Mouse (Mus musculus) forebrain, postnatal 0 days (tissue): ENCODE measurements around the gene 4930451I11Rik. TPM values are rescaled to one million over a fixed set of nuclear protein-coding genes. Genes with fewer than 3 reads are reported as not detected.

Experiments
- ATAC-seq: fragments of 200-750 bp; cut with Nextera tagmentation; 2 replicates; pipeline ENCODE4 v1.8.0; 2017; ENCODE audit warnings: mild to moderate bottlenecking, moderate library complexity
- DNase-seq: peaks from one replicate; pipeline ENCODE4 v3.0.0-alpha.2; 2015
- H3K27ac ChIP-seq: fragments of 300-500 bp; sonication (generic); 2 replicates; pipeline ENCODE4 v1.5.1; 2014; ENCODE audit warnings: low read depth, mild to moderate bottlenecking, antibody characterized with exemption, low read length, moderate library complexity, mixed read lengths
- H3K27me3 ChIP-seq: fragments of 300-500 bp; sonication (generic); 2 replicates; pipeline ENCODE4 v1.6.1; 2014; ENCODE audit warnings: mild to moderate bottlenecking, low read length, mixed read lengths; ENCODE audit not compliant: insufficient read depth
- H3K36me3 ChIP-seq: fragments of 300-500 bp; sonication (generic); 2 replicates; pipeline ENCODE4 v1.6.1; 2014; ENCODE audit warnings: mild to moderate bottlenecking, moderate library complexity; ENCODE audit not compliant: insufficient read depth
- H3K4me1 ChIP-seq: fragments of 300-500 bp; sonication (generic); 2 replicates; pipeline ENCODE4 v1.6.1; 2014; ENCODE audit warnings: antibody characterized with exemption; ENCODE audit not compliant: insufficient read depth
- H3K4me2 ChIP-seq: fragments of 300-500 bp; sonication (generic); 2 replicates; pipeline ENCODE4 v1.6.1; 2014; ENCODE audit warnings: low read depth, mild to moderate bottlenecking, moderate library complexity
- H3K4me3 ChIP-seq: fragments of 300-500 bp; sonication (generic); 2 replicates; pipeline ENCODE4 v1.5.1; 2014; ENCODE audit warnings: low read depth, low read length, mixed read lengths
- H3K9ac ChIP-seq: fragments of 300-500 bp; sonication (generic); 2 replicates; pipeline ENCODE4 v1.6.1; 2014; ENCODE audit warnings: mild to moderate bottlenecking
- H3K9me3 ChIP-seq: fragments of 300-500 bp; sonication (generic); 2 replicates; pipeline ENCODE4 v1.6.1; 2016; ENCODE audit warnings: low read length
- CTCF ChIP-seq: sonication (generic); IDR thresholded peaks from 2 replicates; pipeline ENCODE4 v1.5.1; 2016; ENCODE audit warnings: antibody characterized with exemption, control low read depth, low read depth
- WGBS: fragments of 180-500 bp; shearing (Covaris S2); extraction: QIAGEN DNeasy Blood & Tissue Kit; methylation state at CpG from one replicate; pipeline ENCODE4 v1.1.7; 2014; 5-methylcytosine and 5-hydroxymethylcytosine counted together
- polyA plus RNA-seq: library from polyadenylated mRNA; unstranded; fragments of >200 nt; fragmentation: Nextera tagmentation; extraction: Ambion mirVana; gene quantifications from 2 replicates; pipeline ENCODE4 v1.2.1, GENCODE M21; 2015
- total RNA-seq: library from RNA; depleted of rRNA; stranded (reverse); fragments of >200 nt; gene quantifications from 2 replicates; pipeline ENCODE4 v1.2.3, GENCODE M21; 2014

4930451I11Rik gene
- total and polyA plus RNA-seq, 2 experiments from 2014 or later = not detected

- peak overlapping the region; percentile 77 for H3K4me2 ChIP-seq
- H3K4me3 ChIP-seq = peak overlapping the region; percentile 81
- no peaks in the 10 kb centered on the region for H3K27me3 ChIP-seq
- ATAC-seq = no peak
- no peak for TF ChIP-seq CTCF
- no peak for DNase-seq
- peak overlapping the region; percentile 81 for H3K9ac ChIP-seq
- H3K9me3 ChIP-seq = no peaks in the 10 kb centered on the region
- H3K27ac ChIP-seq = peak overlapping the region; percentile 95
- H3K4me1 ChIP-seq = peaks cover 7% of the 10 kb centered on the region
- H3K36me3 ChIP-seq = peaks cover 21% of the 10 kb centered on the region
- WGBS = 37% methylated on average over 5 of the region's 5 CpGs
Observed at GRCm38 (mm10) chr7:126800269-126801056, 31.0 kb downstream of the 4930451I11Rik start.

- Histone ChIP-seq H3K9me3 (no peaks in the 10 kb centered on the region), H3K4me1 (peaks cover 7% of the 10 kb centered on the region), H3K4me2 (peak overlapping the region; percentile 77), H3K27ac (peak overlapping the region; percentile 95), H3K27me3 (no peaks in the 10 kb centered on the region), H3K36me3 (peaks cover 29% of the 10 kb centered on the region), H3K9ac (peak overlapping the region; percentile 81), H3K4me3 (peak overlapping the region; percentile 81)
- ATAC-seq (peak; percentile 93), DNase-seq (peak; percentile 92)
- peak; percentile 56 for TF ChIP-seq CTCF
- 2% methylated on average over 38 of the region's 38 CpGs for WGBS
Observed at GRCm38 (mm10) chr7:126799468-126800268, 31.8 kb downstream of the 4930451I11Rik start.

- H3K9me3 ChIP-seq = no peaks in the 10 kb centered on the region
- H3K36me3 ChIP-seq = peaks cover 29% of the 10 kb centered on the region
- peak overlapping the region; percentile 77 for H3K4me2 ChIP-seq
- H3K27ac ChIP-seq = peak overlapping the region; percentile 95
- peak; percentile 50 for TF ChIP-seq CTCF
- peak; percentile 96 for DNase-seq
- no peaks in the 10 kb centered on the region for H3K27me3 ChIP-seq
- peak overlapping the region; percentile 81 for H3K4me3 ChIP-seq
- WGBS = 2% methylated on average over 35 of the region's 36 CpGs
- ATAC-seq = peak; percentile 97
- peaks cover 7% of the 10 kb centered on the region for H3K4me1 ChIP-seq
- H3K9ac ChIP-seq = peak overlapping the region; percentile 81
Observed at GRCm38 (mm10) chr7:126799050-126799467, 32.4 kb downstream of the 4930451I11Rik start.

- ATAC-seq (peak; percentile 10), DNase-seq (no peak)
- WGBS = 5% methylated on average over 40 of the region's 40 CpGs
- Histone ChIP-seq H3K27me3 (no peaks in the 10 kb centered on the region), H3K4me1 (peaks cover 7% of the 10 kb centered on the region), H3K27ac (peak overlapping the region; percentile 95), H3K36me3 (peaks cover 30% of the 10 kb centered on the region), H3K4me2 (peak overlapping the region; percentile 77), H3K9ac (peak overlapping the region; percentile 81), H3K4me3 (peak overlapping the region; percentile 81), H3K9me3 (no peaks in the 10 kb centered on the region)
- TF ChIP-seq CTCF = no peak
Observed at GRCm38 (mm10) chr7:126798127-126799049, 33.1 kb downstream of the 4930451I11Rik start.

GRCm38 (mm10) chr7:126797411-126798126 lies 33.9 kb downstream of the 4930451I11Rik start, which contains the start of gene Fam57b:
Gene Fam57b, plus strand, starts transcription at chr7:126797668.
- H3K27ac ChIP-seq = peak within 1 kb of the TSS; percentile 95
- 26% methylated on average over 21 of the region's 21 CpGs for WGBS
- ATAC-seq (no peak), DNase-seq (no peak)
- peaks cover 30% of the 10 kb centered on the region for H3K36me3 ChIP-seq
- TF ChIP-seq CTCF = no peak
- peak within 1 kb of the TSS; percentile 81 for H3K4me3 ChIP-seq
- H3K4me1 ChIP-seq = peaks cover 7% of the 10 kb centered on the region
- H3K27me3 ChIP-seq = no peaks in the 10 kb centered on the region
- no peaks in the 10 kb centered on the region for H3K9me3 ChIP-seq
- H3K4me2 ChIP-seq = peak within 1 kb of the TSS; percentile 77
- H3K9ac ChIP-seq = peak within 1 kb of the TSS; percentile 81
